Mouse (Mus musculus): ENCODE measurements around the gene Mafg.
A peak's percentile ranks its signal among the peaks of the same experiment; 100 is the strongest.
"Not testable (repeated sequence)": the region's sequence is repeated elsewhere in the genome, so short reads cannot be mapped to it uniquely, and the experiment has no call there.

The Mafg gene

DNA sequence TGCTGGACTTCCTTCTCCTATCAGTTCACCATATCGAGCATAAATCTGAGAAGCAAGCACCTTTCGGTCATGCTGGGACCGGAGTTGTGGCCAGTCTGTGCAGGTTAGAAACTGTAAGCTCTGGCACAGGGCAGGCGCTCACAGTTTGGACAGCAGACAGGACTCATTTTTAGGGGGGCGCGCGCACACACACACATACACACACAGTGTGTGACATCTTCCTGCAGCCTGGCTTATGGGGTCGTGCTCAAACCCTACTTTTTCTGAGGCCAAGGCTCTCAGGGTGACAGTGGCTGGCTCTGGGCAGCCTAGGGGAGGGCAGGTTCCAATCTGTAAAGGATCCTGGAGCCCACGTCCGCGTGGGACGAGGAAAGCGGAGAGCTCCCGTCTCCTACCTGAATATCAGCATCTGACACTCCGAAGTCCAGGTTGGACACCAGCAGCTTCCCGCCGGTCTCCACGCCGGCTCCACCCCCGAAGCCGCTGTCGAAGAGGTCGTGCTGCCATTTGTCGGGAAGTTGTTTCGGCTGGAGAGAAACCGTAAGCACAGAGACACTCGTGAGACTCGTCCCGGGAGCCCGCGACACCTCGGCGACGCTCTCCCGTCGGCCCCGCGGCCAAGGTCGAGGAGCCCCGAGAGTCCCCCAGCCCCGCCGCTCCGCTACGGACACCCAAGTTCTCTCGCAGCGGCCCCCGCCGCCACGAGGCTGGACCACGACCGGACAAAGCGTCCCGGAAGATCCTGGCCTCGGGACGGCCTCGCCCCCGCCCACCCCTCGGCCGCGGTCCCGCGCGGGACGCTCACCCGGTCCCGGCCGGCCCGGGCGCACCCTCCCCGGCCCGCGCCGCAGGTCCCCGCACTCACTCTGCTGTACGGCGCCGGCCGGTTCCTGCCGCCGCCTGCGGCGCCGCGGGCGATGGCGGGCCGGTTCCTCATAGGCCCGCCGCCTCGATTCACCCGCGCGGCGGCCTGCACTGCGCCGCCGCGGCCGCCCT lies 35.9 kb downstream of the Mafg start:
- peak; percentile 61 for DNase-seq (ENCODE audit: low read depth)

DNA sequence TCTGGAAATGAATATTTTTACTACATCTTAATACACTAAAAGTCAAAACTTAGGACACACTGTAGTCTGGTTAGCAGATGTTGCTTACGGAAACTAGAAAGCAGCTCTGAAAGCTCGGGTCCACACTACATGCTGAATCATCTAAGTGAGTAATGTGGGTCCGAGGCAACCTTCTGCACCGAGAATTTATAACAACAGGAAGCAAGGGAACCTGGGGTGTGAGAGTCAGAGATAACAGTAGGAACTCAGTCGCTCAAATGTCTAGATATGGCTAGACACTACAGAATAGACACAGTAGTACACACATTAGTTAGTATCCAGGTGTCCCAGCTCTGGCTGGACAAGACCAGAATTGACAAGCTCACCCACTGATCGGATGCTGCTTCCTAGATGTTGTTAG lies 44.9 kb downstream of the Mafg start:
- no peak for DNase-seq (ENCODE audit: low read depth)

DNA sequence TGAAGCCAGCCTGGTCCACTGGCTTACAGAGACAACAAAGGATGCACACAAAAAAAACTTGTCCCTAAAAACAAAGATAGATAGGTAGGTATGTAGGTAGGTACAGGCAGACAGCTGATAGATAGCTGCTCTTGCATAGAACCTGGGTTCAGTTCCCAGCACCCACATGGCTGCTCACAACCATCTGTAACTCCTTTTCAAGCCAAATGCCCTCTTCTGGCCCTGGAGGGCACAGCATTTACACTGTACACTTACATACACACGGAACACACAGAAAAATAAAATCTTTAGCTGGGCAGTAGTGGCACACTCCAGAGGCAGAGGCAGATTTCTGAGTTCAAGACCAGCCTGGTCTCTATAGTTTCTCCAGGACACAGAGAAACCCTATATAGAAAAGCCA lies 49.5 kb downstream of the Mafg start:
- no peak for DNase-seq (ENCODE audit: low read depth)

DNA sequence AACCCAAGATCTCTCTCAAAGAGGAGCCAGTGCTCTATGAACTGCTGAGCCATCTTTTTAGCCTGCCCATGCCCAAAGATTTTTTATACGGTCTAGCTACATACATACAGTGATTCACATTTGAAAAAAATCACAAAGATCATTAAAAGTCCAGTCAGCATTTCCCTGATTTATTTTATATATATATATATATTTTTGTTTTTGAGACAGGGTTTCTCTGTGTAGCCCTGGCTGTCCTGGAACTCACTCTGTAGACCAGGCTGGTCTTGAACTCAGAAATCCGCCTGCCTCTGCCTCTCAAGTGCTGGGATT lies 50.5 kb downstream of the Mafg start:
- not testable (repeated sequence) for DNase-seq (ENCODE audit: low read depth)

DNA sequence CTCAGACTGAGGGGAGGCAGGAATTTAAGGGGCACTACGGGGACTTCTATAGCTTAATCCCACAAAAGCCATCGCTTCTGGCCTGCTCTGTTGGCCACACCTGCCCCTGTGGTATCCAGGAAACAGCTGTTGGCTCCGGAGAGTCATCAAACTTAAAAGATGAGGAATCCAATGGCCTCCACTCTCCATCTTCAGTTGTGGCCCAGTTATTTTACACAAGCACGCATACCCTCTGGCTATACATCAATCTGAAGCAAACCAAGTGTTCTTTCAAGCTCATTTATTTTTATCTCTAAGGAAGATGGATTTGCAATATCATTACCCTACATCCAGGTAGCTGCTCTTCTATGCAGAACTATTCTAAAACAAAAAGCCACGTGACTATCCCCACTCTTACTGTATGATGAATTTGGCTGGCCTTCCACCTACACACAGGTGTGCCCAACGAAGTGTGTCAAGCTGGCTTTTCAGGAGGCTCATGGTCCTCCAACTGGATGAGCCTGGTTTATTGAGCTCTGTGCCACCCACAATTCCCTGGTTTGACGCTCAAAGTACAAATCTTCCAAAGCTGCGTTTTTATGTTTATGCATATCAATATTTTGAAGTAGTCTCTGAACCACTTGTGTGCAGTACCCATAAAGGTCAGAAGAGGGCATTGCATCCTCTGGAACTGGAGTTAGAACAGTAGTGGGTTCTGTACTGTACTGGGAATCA lies 51.0 kb downstream of the Mafg start:
- DNase-seq (ENCODE audit: low read depth), result peak; percentile 85

DNA sequence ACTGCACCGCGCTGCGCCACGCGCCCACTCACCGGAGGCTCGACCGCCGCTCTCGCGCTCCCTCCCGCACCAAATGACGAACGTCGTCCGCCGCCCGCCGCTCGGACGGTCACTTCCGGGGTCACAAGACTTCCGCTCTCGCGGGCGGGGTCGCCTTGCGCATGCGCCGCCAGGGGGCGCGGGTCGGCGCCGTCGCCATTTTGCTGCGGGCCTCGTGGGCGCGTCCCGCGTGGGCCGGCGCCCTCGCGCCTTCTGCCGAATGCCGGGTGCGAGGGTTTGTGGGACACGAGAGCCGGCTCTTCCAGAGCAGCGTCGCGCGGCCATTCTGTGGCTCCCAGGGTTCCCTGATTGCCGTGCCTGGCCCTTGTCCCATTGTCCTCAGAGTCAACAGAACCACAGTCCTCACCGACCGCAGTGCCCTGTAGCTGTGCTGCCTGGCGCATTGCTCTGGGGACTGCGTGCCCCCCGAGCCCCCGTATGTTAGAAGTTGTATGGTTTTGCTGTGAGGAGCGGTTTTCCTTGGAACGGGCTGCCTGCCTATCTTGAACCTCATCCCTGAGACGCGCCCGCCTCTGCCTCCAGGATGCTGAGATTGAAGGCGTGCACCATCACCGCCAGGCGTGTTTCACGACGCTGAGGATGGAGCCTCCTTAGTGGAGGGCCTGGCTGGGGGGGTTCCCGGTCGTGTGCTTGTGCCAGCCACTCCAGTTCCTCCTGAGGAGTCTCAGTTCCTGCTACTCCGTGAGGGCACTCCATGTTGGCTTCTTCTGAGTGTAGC lies 51.7 kb downstream of the Mafg start, which contains the start of gene Arhgdia:
TSS of gene Arhgdia (minus strand) at position 135 of the 778 bp plus-strand sequence.
- peak; percentile 93 for DNase-seq (ENCODE audit: low read depth)

DNA sequence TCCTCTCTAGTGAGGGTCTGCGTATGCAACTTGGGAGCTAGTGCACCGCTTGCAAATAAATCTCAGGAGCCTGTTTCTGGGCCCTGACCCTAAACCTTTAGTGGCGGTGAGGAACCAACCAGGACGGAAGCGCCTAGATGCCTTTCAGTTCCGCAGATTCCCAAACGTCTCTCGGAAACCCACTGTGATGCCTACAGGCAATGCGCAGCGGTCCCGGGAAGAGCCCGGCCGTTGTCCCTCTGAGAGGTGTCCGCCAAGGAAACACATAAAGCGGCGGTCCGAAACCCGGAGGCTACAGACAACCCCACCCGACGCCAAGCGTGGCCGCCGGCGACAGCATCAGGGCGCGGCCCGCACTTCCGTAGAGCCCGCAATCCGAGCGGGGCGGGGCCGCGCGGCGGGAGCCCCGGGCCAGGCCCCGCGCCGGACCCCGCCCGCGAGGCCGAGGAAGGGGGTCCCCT lies 52.5 kb downstream of the Mafg start:
- peak; percentile 68 for DNase-seq (ENCODE audit: low read depth)

DNA sequence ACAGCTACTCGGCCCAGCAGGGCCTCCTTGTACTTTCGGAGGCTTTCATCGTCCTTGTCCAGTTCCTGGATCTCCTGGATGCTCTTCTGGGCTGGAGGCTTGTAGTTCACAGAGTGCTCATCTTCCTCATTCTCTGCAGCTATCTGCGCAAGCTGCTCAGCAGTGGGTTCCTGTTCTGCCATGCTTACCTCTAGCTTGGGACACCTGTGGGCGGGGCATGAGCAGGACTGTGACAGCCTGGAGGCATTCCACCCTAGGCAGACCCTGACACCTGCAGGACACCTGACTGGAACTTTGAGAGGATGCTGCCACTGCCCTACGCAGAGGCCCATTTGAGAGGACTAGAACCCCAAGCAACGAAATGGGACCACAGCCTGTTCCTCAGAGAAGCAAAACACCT lies 53.2 kb downstream of the Mafg start:
- peak; percentile 60 for DNase-seq (ENCODE audit: low read depth)

DNA sequence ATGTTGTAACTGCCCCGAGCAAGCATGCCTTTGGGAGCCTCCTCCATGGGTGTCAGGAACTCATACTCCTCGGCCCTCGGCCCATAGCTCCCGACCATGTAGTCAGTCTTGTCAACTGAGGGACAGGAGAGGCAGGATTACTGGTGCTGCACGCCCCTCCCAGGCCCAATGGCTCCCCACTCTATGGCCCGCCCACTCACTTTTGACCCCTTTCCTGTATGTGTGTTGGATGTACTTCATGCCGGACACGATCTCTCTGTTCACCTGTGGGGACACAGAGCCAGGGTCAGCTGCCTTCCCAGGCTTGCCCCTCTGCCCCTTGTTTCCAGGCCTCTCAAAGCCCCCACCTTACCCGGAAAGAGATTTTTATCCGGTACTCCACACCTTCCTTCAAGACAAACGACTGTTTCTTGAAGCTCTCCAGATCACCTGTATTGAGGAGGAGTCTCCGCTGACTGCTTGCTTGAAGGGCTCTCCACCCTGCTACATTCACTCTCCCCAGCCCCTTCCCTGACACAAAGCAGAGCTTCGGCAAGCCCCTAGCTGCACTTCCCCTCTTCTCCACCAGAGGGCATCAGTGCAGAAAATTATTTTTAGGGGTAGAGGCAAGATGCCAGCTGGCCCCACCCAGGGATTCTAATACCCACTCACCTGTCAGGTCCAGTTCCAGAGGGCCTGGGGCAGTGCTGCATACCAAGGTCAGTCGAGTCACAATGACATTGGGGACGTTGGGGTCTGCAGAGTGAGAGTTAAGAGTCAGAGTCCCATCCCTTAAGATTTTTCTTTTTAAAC lies 53.9 kb downstream of the Mafg start:
- peak; percentile 91 for DNase-seq (ENCODE audit: low read depth)

DNA sequence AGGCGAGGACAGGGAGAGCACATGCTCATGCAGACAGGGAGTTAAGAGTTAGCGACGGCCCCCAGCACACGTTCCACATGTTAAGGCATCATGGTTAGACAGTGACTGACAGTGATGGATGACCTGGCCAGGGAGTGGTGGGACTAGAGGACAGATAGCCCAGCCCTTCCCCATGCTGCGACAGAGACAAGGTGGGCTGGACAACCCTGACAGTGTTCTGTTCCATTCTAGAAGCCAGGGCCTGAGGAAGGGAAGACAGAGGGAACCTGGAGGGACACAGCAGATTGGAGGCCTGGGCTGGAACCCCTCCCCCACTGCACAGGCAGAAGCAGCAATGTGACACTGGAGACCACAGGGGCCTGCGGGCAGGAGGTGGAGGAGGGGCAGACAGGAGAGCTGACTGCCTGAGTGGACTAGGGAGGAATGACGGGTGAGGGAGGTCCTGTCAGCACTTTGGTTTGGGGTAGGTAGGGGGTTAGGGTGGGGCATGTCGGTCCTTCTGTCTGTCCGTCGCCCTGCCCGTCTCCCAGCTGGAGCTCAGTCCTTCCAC lies 54.6 kb downstream of the Mafg start:
- DNase-seq (ENCODE audit: low read depth), result no peak

DNA sequence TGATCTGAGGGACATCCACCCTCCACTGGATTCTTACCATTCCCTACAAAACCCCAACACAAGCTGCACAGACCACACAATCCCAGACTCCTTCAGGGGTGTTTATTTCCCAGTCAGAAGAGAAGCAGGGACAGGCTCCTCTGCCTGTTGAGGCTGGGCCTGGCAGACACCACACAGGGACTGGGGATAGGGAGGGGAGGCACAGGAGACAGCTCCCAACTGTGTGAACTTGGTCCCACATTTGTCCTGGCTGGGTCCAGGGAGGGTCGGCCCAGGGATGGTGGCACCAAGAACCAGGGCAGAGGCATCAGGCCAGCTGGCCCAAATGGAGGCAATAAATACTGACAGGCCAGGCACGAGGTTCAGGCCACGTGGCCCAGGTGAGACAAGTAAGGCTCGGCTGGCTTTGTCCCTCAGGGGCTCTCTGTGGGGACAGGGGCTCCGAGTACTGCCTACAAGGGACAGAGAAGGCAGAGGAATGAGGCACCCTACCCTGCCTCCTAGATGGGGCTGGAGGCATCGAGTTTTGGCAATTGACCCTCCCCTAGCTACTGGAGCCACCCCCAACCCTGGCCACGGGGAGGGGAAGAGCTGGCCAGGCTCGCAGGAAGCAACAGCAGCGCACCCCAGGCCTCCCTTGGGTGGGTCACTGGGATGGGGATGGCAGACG lies 55.2 kb downstream of the Mafg start:
- no peak for DNase-seq (ENCODE audit: low read depth)

DNA sequence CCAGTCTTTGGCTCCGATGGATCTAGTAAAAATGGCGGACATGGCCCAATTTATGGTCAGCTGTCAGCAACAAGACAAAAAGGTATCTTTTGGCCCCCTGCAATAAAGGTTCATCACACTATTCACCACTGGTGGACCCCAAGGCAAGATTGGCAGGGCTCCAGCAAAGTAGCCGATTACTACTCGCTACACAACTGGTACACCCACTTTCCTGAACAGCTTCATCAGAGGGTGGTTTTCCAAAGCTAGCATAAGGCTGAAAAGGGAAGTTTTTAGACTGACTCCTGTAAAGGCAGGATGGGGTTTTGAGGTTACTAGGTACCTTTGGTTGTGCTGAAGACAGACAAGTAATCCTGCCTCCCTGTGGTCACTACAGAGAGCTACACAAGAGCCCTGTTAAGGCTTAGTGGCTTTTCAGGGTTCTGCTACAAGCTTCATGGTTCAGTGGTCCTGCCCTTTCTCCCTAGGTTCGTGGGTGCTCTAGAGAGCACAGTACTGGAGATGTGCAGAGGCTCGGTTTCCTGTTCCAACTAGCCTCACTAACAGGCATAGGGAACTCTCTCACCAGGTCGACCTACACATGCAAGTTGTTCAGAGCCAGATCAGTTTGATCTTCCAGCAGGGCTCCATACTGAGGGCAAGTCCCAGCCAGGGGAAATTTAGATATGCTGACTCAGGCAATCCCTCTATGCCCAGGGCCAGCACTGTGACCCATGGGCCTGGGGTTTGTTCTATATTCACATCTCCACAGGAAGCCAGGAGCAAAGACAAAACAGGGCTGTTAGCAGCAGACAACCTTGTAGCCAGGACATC lies 56.0 kb downstream of the Mafg start:
- peak; percentile 70 for DNase-seq (ENCODE audit: low read depth)

DNA sequence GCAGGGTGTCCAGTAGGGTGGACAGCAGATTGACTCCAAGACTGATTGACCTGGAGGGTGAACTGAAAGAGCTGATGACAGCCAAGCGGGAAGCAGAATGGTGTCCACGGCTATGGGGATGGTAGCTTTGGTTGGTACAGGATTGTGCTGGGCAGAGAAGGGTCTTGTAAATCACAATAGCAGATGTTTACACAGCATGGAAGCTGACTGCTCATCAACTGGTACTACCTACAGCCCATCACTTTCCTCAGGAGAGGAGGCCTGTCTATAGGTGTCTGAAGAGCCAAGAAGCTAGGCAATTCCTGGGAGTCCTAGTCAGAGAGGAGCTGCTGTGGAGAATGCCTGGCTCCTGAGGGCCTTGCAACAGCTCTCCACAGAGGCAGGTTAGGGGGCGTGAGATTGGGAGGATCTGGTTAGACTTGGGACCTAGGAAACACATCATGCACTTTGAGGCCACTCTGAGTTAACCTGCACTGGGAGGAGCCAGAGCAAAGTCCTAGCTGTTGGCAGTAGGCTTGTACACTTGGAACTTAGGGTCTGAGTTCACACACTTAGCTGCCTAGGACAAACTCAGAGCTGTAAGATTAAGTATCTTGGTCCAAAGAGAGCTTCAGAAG lies 56.9 kb downstream of the Mafg start:
- DNase-seq (ENCODE audit: low read depth), result no peak

DNA sequence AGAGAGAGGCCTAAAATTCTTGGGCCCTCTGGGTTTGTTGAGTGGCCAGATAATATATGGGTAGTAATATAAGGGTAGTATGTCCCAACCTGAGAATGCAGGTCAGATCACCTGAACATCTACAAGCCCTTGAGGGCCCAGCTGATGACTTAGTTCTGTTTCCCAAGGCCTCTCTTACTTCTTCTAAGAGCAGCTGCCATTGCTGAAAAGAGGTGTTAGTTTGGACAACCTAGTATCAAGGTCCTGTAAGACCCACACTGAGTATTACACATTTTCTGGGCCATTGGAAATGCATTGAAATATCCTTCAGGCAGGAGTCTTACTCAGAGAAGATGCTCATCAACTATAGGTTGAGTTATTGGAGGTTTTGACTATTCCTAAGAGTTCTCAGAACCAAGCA lies 57.5 kb downstream of the Mafg start:
- no peak for DNase-seq (ENCODE audit: low read depth)

Data from induced T-regulatory cell, adult 2 months (primary cell).